Mouse (Mus musculus): ENCODE measurements around the gene Camk1d. TPM values are rescaled to one million over a fixed set of nuclear protein-coding genes. Genes with fewer than 3 reads are reported as not detected.

Camk1d gene
- total RNA-seq (2021) = 100 to 1,000 TPM in 1 of 2 experiments, 10 to 100 TPM in 1; 97.7 to 107 TPM
- long read RNA-seq, experiment 1, partial matches to known transcripts = 0 of 17 reads
- long read RNA-seq, experiment 1, other reads (novel, unspliced or antisense) = 17 of 17 reads
- long read RNA-seq, experiment 2, full-length matches to known transcripts = 3 of 21 reads
- long read RNA-seq, experiment 2, partial matches to known transcripts = 1 of 21 reads
- long read RNA-seq, experiment 2, other reads (novel, unspliced or antisense) = 17 of 21 reads

DNA sequence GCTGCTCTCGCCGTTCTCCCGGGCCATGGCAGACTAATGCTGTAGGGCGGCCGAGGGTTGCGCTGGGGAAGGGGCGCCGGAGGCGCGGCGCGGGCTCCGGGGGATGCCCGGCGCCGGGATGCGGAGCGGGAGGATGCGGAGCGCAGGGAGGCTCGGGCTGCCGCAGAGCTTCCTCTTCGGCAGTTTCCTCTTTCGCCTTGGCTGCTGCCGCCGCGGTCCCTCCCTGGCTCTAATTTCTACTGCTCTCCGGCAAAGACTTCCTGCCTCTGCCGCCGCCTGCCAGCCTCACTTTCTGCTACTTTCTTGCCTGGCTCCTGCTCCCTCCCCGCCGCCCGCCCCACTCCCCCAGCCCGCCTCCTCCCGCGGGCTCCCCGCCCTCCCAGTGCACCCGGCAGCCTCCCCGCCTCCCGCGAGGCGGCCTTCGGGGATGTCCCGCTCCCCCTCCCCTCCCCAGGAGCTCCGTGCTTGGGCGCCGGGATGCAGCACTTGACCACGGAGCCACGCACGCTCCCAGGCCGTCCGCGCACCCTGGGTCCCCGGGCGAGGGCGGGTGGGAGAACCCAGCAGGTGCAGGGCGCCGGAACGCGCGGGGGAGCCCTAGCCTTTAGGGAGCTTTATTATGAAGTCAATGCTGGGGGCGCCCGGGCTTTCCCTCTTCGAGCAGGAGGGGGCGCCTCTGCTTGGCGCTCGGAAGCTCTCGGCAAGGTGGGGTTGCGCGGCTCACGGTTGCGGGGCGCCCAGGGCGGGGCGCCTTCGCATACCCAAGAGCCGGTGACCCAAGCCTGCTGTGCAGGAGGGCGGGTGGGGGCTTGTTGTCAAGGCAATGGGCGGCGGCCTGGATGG is at the start of gene Camk1d:
Camk1d (minus strand) TSS at position 305 of the 843 bp plus-strand sequence.
- intact Hi-C loops (cut with DNase I) = loop anchor here (2.0 to 10.0 kb wide), 2 partner anchors 56 to 260 kb away; no protein-coding TSS in a partner anchor
- peak; percentile 83 to 86 for DNase-seq (ENCODE audit: low spot score in 2 of 2)

DNA sequence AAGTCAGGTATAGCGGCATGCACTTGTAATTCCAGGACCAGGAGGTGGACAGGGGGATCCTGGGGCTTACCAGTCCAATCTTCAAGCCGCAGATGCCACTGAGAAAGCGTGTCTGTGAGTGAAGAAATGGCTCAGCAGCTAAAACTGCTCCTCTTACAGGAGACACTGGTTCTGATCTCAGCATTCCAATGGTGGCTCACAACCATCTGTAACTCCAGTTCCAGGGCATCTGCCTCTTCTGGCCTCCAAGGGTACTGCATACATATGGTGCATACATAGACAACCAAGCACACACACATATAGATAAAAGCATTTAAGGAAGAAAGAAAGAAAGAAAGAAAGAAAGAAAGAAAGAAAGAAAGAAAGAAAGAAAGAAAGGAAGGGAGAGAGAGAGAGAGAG is 47.7 kb upstream of the Camk1d start:
- intact Hi-C loops (cut with DNase I) = no loop called here
- no peak for DNase-seq (ENCODE audit: low spot score in 2 of 2)

DNA sequence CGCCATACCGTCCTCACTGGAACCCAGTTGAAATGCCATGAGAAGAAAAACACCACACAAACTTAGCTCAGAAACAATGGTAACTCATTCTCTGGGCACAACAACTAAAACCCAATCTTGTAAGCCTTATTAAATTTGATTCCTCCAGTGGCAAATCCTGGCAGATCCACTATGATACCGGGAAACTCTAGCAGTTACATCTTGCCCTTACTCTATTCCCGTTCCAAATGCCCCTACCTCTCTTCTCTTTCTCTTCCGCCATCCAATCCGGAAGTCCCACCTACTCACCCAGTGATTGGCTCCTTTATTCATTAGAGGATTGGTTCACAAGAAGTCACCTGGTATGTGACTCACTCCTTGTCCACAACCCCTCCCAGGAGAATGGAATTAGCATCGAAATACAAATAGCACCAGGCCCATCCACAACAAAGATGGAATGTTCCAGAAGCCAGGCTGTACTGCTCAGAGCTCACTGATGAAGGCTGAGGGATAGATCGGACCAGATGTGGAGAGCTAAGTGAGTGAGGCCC is 46.2 kb upstream of the Camk1d start:
- intact Hi-C loops (cut with DNase I) = no loop called here

DNA sequence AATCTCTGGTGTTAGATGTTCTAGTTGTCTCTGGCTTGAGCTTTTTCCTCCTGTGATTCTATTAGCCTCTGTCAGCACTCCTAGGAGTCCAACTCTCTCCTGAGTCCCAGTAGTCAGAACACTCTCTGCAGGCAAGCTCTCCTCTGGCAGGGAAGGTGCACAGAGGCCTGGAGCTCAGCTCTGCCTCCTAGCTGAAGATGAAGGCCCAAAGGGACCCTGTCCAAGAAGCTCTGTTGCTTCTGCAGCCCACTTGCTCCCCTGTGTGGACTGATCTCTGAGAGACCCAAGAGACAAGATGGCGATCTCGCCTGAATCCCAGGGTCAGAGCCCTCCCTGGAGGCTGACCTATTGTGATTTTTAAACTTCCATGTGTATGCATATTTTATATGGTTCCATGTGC is 44.3 kb upstream of the Camk1d start:
- intact Hi-C loops (cut with DNase I) = no loop called here
- DNase-seq (ENCODE audit: low spot score in 2 of 2) = no peak

More for the DNA sequence above, 46.2 kb upstream of the Camk1d start:
- DNase-seq (ENCODE audit: low spot score in 2 of 2) = no peak

DNA sequence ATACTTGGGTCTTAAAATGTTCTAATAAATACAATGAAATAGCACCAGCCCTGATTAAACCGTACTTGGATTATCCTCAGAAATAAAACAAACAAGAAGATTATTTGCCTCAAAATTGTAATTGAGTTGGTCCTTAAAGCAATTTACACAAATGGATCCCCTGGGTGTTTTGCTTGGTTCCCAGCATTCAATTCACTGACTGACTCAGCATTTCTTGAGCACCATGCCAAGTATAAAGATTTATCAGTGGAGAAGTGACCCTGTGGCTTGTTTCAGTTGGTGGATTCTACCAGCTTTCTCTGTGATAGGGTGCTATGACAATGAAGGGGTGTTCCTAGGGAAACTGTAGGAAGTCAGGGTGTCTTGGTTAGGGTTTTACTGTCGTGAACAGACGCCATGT is 36.6 kb upstream of the Camk1d start:
- intact Hi-C loops (cut with DNase I) = no loop called here
- no peak for DNase-seq (ENCODE audit: low spot score in 2 of 2)

DNA sequence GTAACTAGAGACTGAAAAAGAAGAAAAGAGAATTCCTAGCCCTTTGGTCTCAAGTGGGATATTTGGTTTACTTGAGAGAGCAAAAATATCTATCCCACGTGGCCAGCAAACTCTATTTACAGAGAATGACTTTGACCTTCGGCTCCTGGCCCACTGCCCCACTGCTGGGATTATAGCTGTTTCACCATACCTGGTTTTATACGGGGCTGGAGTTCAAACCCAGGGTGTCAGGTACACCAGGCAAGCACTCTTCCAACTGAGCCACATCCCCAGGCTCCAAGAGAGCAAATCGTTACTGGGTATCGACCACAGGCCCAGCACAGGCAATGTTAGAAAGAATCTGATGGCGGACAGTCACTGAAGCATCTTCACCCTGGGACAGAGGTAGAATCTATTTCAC is 34.9 kb upstream of the Camk1d start:
- no peak for DNase-seq (ENCODE audit: low spot score in 2 of 2)
- intact Hi-C loops (cut with DNase I) = no loop called here

DNA sequence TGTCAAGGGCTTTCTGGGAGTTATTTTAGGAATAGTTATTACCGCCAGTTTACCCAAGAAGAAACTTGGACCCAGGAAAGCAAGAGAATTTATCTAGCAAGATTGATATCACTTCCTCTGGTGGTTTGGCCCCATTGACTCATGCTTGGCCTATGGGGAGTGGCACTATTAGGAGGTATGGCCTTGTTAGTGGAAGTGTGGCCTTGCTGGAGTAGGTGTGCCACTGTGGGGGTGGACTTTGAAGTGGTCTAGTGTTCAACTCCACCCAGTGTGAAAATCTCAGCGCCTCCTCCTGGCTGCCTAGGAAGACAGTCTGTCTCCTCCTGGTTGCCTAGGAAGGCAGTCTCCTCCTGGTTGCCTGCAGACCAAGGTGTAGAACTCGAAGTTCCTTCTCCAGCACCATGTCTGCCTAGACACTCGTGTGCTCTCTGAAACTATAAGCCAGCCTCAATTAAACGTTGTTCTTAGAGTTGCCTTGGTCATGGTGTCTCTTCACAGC is 33.3 kb upstream of the Camk1d start:
- intact Hi-C loops (cut with DNase I) = no loop called here
- no peak for DNase-seq (ENCODE audit: low spot score in 2 of 2)

DNA sequence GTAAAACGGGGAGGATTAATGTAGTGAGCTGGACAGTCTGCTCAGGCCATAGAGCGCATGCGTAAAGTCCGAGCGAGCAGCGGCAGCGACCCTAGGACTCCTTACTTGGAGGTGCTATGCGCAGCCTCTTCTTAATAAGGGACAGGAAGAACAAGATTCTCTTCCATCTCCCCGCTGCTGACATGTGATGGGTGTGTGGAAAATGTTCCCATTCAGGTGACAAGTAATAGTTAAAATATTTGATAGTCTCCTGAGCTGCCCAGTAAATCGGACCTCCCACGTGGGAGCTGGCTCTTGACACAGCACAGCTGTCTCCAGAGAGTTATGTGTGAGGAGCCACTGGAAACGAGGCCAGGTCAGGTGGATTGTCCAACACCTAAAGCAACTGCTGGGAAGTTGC is 32.2 kb upstream of the Camk1d start:
- intact Hi-C loops (cut with DNase I) = no loop called here
- no peak for DNase-seq (ENCODE audit: low spot score in 2 of 2)

DNA sequence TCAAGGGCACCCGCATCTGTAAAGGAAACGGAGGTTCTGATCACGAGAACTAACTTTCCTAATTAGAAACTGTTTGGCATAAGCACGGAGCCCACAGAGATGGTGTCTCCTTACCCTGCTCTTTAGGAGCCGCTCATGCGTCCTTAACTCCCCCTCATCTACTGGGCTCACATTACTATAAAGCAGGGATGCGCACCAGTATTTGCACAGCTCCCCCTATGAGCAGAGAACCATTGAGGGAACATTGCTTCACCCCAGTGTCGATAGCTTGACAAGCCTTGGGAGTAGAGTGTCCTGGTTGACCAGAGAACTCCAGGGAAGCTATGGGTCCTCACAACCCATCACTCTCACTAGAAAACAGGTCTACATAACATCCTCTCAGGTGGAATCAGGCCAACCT is 29.6 kb upstream of the Camk1d start:
- DNase-seq (ENCODE audit: low spot score in 2 of 2) = no peak
- intact Hi-C loops (cut with DNase I) = no loop called here

DNA sequence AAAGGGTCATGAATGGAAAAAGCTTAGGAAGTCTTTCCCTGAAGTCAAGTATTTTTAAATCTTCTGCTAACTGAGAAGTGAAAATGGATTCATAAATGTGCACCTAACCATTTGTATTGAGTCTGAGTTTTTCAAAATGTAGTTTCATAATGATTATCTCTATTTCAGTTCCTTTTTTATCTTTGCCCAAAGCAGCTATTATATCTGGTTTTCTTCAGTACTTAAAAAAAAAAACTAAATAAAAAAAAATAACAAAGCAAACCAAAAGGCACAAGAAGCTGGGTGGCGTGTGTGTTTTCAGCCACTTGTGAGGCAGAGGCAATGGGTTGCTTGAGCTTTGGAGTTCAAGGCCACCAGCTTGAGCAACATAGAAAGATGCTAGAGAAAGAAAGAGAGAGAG is 26.6 kb upstream of the Camk1d start:
- intact Hi-C loops (cut with DNase I) = no loop called here
- no peak for DNase-seq (ENCODE audit: low spot score in 2 of 2)

DNA sequence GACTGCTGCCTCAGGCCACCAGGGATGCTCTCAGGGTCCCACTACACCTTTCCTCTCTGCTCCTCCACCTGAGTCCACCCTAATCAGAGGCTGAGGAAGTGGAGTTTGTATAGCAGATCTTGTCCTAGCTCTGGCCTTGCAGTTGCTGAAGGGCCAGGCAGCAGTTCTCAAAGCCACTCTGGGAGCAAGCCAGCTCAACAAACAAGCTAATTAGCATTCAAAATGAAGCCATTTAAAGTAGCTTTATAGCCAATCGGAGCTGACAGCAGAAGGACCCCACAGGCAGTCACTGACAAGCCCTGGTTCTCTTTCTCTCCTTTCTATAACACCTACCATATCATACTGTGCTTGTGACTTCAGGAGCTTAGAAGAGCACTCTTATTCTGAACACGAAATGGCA is 21.6 kb upstream of the Camk1d start:
- no peak for DNase-seq (ENCODE audit: low spot score in 2 of 2)
- intact Hi-C loops (cut with DNase I) = no loop called here

DNA sequence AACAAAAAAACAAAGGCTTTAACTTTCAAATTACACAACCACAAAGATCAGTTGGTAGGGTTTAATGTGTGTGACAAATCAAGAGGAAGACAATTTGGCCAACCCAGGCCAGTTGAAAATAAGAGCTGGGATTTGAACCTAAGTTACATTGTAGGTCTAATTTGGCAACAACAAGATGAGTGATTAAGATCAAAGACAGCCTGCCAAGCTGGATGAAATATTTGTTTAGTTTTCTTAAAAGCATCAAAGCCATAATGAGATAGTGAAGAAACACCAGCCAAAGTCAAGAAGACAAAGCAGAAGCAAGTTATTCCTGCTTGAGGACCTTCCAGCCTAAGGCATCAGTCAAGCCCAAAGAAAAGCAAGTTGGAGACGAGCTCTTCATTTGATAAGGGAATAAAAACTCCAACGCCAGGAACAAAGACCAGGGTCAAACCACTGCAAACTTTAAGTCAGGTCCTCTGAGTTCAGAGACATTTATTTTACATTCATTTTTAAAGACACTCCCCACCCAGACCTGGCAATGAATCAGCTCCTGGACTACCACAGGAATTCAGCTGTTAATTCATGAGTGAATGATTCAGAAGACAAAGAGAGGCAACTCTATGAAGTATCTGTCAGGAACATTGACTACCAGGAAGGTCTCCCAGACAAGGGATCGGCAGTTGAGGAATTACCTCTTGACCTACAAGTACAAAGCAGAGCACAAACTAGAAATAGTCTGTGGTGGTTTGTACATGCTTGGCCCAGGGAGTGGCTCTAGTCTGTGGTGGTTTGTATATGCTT is 19.2 kb upstream of the Camk1d start:
- intact Hi-C loops (cut with DNase I) = no loop called here
- DNase-seq (ENCODE audit: low spot score in 2 of 2) = no peak

DNA sequence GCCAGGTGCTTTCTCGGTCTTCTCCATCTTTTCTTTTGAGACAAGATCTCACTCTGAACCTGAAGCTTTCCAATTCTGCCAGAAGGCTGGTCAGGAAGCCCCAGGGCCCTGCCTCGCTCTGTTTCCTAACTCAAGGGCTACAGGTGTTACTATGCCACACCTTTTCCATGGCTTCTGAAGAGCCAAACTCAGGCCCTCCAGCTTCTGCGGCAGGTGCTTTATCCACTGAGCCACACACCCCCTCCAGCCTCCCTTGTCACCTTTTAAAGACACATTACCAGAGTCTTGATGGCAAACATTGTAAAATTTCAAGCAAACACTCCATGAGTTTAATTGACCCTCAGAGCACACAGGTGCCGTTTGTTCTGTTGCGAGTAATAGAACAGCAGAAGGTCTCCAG is 17.7 kb upstream of the Camk1d start:
- intact Hi-C loops (cut with DNase I) = no loop called here
- DNase-seq (ENCODE audit: low spot score in 2 of 2) = no peak

DNA sequence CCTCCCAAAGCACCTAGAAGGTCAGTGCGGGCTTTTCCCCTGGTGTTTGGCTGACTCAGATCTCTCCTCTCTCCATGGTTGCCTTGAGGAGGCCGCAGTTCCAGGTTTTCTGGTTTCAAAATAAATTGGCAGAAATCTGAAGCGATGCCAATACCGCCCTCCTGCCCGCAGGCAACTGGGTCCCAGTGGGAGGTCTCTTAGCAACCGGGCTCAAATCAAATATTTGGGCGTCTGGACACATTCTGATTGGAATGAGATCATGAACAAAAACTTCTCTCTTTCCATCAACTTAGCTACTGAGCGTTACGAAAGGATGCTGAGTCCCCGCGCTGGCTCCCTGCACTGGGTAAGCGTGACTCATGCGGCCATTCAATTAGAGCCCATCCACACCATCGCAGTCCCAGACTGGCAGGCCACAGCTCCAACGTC is 16.1 kb upstream of the Camk1d start:
- peak; percentile 27 to 41 for DNase-seq (ENCODE audit: low spot score in 2 of 2)
- intact Hi-C loops (cut with DNase I) = no loop called here

DNA sequence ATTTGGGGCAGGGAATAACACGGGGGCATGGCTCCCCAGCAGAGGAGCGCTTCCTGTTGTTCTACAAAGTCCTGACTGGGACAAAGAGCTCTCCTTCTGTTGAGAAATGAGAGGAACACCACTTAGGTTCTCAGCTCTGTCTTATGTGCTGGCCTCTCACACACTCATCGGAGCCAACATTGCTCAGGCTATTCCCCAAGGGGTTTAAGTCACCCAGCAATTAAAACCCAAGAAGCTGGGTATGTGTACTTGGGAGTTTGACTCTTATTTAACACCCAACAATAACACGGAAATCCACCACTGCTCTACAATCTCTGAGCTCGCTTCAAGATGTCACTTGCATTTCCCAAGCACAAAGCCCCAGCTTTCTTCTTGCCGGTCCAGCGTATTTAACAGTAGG is 15.6 kb upstream of the Camk1d start:
- intact Hi-C loops (cut with DNase I) = no loop called here
- DNase-seq (ENCODE audit: low spot score in 2 of 2) = no peak

DNA sequence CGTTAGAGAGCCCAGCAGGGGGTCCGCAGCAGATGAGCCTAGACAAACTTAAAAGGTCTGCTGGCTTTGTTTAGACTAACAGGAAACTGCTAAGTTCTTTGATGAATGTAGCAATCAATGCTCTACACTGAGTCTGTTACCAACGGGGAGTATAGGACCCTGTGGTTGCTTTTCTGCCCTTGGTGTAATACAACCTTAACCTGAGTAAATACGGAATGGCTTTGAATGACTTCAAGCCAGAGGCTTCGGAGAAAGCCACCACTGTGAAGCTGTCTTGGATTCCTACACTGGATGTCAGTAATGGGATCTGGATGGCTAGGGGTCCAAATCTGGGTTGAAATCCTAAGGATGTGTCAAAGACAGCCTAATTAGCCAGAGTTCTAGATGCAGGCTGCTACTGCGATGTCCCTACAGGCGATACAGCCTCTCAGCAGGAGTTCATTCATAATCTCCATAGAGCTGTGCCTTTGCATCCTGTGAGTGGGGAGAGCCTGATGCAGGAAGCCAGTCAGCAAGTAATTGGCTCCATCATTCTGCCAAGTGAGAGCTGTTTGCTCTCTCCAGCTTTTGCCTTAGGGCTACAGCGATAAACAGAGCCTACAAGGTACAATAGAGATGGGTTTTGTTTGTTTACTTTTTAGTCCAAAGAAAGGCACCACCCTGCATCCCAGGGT is 10.8 kb upstream of the Camk1d start:
- DNase-seq (ENCODE audit: low spot score in 2 of 2) = no peak
- intact Hi-C loops (cut with DNase I) = no loop called here

DNA sequence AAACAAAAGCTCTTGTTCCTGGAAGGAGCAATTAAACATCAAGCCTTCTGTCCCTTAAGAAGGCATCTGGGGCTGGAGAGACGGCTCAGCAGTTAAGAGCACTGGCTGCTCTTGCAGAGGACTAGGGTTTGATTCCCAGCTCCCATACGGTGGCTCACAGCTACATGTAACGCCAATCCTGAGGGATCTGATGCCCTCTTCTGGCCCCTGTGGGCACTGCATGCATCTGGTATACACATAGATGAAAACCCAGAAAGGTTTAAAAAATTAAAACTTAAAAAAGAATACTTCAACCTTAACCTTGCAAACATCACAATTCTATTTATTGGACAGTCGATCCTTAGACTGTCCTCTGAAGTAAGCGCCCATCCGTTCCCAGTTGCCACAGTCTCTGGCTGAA is 3.4 kb upstream of the Camk1d start:
- no peak for DNase-seq (ENCODE audit: low spot score in 2 of 2)
- intact Hi-C loops (cut with DNase I) = loop anchor here (10.0 kb wide), 1 partner anchor 263 kb away; no protein-coding TSS in a partner anchor

DNA sequence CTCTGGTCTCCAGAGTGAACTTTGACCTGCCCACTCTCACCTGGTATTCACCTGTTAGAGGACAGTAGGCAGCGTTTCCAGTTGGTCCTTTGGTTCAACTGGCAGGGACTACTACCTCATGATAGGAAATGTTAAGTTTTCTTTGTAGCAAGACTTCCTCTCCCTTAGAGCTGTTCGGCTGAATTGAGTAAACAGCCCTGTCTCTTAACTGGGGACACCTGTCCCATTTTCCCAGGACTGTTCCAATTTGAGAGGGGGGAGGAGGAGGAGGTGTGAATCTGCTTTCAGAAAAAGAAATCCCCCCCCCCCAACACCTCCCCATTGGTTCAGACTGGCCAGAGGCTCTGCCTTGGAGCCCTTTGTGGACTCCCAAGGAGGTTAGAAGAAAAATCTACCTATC is 1.2 kb upstream of the Camk1d start:
- peak in 1 of 2 experiments; percentile 43 for DNase-seq (ENCODE audit: low spot score in 2 of 2)
- intact Hi-C loops (cut with DNase I) = loop anchor here (2.0 to 10.0 kb wide), 2 partner anchors 55 to 261 kb away; no protein-coding TSS in a partner anchor

DNA sequence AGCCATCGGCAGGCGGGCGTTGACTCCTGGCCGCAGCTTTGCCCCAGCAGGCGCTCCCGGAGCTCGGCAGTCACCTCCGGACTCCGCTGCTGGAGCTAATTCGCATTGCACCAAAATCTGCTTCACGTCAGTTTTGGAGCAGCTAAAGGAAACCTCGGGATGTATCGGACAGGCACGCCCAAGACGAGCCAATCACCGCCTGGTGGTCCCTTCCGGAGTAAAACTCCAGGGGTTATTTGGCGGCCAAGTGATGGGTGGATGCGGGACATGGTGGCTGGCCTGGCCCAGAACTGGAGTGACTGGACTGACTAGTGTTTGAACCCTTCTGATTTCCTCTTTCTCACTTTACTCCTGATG is 717 bp upstream of the Camk1d start:
- DNase-seq (ENCODE audit: low spot score in 2 of 2) = no peak
- intact Hi-C loops (cut with DNase I) = loop anchor here (2.0 to 10.0 kb wide), 2 partner anchors 56 to 260 kb away; no protein-coding TSS in a partner anchor

Measured in left cerebral cortex, postnatal 14 days (tissue).